Mouse (Mus musculus): ENCODE results near the gene Cd72. TPM values are rescaled to one million over a fixed set of nuclear protein-coding genes. Genes with fewer than 3 reads are reported as not detected.

The Cd72 gene
- polyA plus RNA-seq, 1 experiment from 2014 or later, result 3.7 TPM

DNA sequence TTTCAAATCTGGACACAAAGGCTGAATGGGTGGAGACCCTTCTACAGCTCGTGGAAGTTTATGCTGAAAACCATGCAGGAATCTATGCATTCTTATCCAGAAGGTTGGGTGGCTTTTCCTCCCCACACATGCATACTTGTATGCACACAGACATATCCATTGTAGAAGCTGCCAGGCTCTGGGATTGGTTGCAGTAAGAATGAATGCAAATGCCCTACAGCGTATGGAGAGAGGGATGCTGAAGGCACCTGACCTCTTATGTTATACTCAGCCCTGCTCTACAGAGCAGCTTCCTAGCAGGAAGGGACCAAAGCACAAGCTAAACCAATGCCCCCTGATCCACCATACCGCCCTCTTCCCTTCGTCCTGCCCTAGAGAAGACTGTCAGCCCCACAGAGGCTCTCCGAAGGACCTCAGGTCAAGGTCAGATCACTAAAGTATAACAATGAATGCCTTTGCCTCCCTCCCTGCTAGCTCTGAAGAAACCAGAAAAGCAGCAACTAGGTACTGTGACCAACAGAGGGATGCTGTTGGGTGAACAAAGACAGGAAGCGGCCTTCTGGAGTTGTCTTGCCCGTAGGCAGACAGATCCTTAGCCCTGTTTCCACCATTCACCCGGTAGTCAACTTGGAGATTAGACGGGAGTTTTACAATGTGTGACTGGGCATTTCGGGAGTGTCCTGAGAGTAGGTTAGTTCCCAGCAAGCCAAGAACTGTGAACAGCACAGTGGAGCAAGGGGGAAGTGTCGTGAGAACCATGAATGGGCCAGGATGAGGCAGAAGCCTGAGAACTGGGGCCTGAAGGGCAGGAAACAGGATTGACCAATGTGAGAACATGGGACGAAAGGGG lies 47.1 kb downstream of the Cd72 start:
- Histone ChIP-seq H3K4me2 (peak overlapping the region; percentile 81), H3K27ac (replicated peaks) (peak overlapping the region; percentile 97), H3K4me3 (peak overlapping the region; percentile 64), H3K9me3 (no peaks in the 10 kb centered on the region), H3K9ac (peak overlapping the region; percentile 92), H3K27me3 (no peaks in the 10 kb centered on the region), H3K4me1 (replicated peaks) (peaks cover 50% of the 10 kb centered on the region), H3K36me3 (peaks cover 4% of the 10 kb centered on the region)
- ATAC-seq (ENCODE audit: low read depth), result peak; percentile 66
- 59% methylated on average over 12 of the region's 12 CpGs for WGBS

DNA sequence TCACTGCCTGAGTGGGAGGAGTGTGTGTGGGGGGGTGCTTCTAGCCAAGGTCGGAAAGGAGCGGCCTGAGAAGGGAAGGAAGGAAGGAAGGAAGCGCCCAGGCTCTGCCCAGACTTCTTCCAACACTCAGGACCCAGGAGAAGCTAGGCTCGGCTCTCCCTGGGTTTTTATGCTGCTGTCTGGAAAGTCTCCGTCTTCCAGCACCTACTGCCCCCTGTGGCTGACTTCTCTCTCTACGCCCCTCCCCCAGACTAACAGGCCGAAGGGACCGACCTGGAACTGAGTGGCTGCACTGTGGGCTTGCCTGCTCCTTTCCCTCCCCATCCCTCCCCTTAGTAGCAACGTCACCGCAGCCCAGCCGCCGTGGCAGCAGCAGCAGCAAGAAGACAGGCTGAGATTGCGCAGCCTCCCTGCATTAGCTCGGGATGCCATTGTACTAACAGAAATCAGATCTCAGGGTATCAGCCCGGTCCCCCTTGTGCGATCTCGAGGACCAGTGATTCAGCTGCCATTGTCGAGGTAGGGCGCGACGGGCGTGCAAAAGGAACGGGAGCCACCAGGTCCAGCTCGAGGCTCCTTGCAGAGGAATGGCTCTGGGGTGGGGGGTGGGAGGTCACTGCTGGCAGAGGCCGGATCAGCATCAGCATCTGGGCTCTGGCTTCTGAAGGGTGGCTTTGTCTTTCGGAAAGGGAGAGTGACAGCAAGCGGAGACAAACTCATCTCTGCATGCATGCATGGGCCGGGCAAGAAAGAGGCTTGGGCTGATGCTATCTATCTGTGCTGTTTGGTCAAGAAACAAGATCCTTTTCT lies 48.1 kb downstream of the Cd72 start:
- Histone ChIP-seq H3K4me3 (peak overlapping the region; percentile 64), H3K27me3 (no peaks in the 10 kb centered on the region), H3K9me3 (no peaks in the 10 kb centered on the region), H3K4me2 (peak overlapping the region; percentile 81), H3K9ac (peak overlapping the region; percentile 92), H3K4me1 (replicated peaks) (peaks cover 57% of the 10 kb centered on the region), H3K27ac (replicated peaks) (peak overlapping the region; percentile 97), H3K36me3 (peaks cover 2% of the 10 kb centered on the region)
- peak; percentile 97 for ATAC-seq (ENCODE audit: low read depth)
- WGBS, result 2% methylated on average over 28 of the region's 28 CpGs

DNA sequence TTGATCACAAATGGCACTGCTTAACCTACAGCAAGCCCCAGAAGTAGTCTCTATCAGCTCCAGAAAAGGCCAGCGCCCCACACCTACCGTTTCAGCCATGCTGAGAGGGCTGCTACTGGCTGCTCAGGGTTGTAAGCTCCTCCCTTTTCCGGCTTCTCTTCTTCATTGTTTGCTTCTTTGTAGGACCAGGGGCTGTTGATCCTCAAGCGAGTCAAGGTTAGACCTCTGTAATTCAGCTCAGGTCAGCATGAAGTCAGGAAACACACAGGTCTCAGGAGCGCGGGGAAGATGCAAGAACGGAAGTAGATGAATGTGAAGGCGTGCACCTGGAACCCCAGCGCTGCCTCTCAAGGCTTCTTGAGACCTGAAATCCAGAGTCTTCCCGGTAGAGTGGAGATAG lies 49.7 kb downstream of the Cd72 start:
- H3K36me3 ChIP-seq, result no peaks in the 10 kb centered on the region; the same call in 1 of the 2 replicates
- H3K4me3 ChIP-seq, result no peak overlapping the region
- peaks cover 59% of the 10 kb centered on the region for H3K4me1 ChIP-seq (replicated peaks)
- H3K9ac ChIP-seq, result no peak overlapping the region
- H3K4me2 ChIP-seq, result no peak overlapping the region
- WGBS, result 89% methylated on average over 10 of the region's 10 CpGs
- H3K9me3 ChIP-seq, result no peaks in the 10 kb centered on the region
- no peaks in the 10 kb centered on the region for H3K27me3 ChIP-seq
- no peak overlapping the region for H3K27ac ChIP-seq (replicated peaks)
- ATAC-seq (ENCODE audit: low read depth), result no peak

DNA sequence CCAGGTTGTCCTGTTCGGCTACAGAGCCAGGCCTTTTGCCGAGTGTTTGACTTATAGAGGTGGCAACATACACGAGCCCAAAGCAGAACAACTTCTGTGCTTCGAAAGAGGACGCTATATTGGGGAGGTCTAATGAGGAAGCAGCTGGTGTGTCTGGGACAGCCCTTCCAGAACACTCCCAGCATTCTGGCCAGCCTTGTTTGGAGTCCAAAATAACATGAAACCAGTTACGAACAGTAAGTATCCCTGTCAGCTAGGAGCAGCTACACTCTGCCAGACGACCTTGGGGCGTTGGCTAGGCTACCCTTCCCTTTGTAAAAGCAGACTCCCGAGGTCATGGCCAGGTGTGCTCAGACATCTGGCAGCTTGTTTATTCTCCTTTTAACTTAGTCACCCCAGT lies 52.2 kb downstream of the Cd72 start:
- H3K27ac ChIP-seq (replicated peaks), result no peak overlapping the region
- H3K4me2 ChIP-seq, result no peak overlapping the region
- no peak overlapping the region for H3K4me3 ChIP-seq
- no peaks in the 10 kb centered on the region for H3K9me3 ChIP-seq
- ATAC-seq (ENCODE audit: low read depth), result no peak
- H3K4me1 ChIP-seq (replicated peaks), result peaks cover 61% of the 10 kb centered on the region
- H3K27me3 ChIP-seq, result no peaks in the 10 kb centered on the region
- H3K9ac ChIP-seq, result no peak overlapping the region
- 84% methylated on average over 9 of the region's 9 CpGs for WGBS
- H3K36me3 ChIP-seq, result no peaks in the 10 kb centered on the region; the same call in 1 of the 2 replicates

DNA sequence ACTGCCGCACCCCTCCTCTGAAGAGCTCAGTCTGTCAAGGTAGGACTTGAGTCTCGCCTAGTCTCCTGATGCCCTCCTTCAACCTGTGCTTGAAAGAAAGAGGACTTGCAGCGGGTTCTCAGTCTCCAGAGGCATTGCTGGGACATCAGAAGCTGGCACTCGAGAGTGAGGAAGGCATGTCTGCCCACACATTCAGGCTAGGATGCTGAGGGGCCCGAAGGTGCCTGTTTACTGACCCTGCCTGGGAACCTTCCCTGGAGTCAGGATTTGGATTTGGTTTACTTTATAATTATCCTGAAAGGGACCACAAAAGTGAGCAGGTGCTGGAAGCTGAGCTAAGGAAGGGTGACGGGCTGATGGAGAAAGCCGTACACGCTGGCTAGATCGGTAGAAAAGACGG lies 52.9 kb downstream of the Cd72 start:
- H3K36me3 ChIP-seq, result no peaks in the 10 kb centered on the region; the same call in 1 of the 2 replicates
- H3K4me3 ChIP-seq, result no peak overlapping the region
- no peak for ATAC-seq (ENCODE audit: low read depth)
- 88% methylated on average over 10 of the region's 10 CpGs for WGBS
- no peak overlapping the region for H3K27ac ChIP-seq (replicated peaks)
- no peaks in the 10 kb centered on the region for H3K27me3 ChIP-seq
- no peak overlapping the region for H3K4me2 ChIP-seq
- peaks cover 59% of the 10 kb centered on the region for H3K4me1 ChIP-seq (replicated peaks)
- no peak overlapping the region for H3K9ac ChIP-seq
- no peaks in the 10 kb centered on the region for H3K9me3 ChIP-seq

DNA sequence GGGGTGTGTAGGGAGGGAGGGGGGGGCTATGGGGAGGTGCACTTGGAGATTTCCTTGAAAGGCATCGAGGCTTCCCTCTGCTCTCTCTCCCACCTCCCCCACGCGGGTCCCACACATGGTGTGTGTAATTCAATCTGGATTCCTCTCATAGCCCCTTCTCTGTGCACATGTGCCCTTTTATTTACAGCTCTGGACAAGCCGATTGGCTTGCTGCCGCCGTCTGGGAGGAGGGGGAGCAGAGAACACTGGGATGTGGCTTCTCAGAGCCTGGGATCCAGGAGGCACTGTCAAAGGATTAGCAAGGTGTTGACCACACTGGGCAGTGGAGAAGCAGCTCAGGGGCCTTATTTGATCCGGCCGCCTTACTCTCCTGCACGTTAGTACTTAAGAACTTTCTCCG lies 53.5 kb downstream of the Cd72 start:
- WGBS, result 35% methylated on average over 10 of the region's 10 CpGs
- no peak overlapping the region for H3K4me3 ChIP-seq
- no peak overlapping the region for H3K4me2 ChIP-seq
- no peaks in the 10 kb centered on the region for H3K9me3 ChIP-seq
- H3K9ac ChIP-seq, result no peak overlapping the region
- no peaks in the 10 kb centered on the region for H3K27me3 ChIP-seq
- H3K4me1 ChIP-seq (replicated peaks), result peaks cover 56% of the 10 kb centered on the region
- H3K27ac ChIP-seq (replicated peaks), result no peak overlapping the region
- ATAC-seq (ENCODE audit: low read depth), result no peak
- H3K36me3 ChIP-seq, result no peaks in the 10 kb centered on the region; the same call in 1 of the 2 replicates

DNA sequence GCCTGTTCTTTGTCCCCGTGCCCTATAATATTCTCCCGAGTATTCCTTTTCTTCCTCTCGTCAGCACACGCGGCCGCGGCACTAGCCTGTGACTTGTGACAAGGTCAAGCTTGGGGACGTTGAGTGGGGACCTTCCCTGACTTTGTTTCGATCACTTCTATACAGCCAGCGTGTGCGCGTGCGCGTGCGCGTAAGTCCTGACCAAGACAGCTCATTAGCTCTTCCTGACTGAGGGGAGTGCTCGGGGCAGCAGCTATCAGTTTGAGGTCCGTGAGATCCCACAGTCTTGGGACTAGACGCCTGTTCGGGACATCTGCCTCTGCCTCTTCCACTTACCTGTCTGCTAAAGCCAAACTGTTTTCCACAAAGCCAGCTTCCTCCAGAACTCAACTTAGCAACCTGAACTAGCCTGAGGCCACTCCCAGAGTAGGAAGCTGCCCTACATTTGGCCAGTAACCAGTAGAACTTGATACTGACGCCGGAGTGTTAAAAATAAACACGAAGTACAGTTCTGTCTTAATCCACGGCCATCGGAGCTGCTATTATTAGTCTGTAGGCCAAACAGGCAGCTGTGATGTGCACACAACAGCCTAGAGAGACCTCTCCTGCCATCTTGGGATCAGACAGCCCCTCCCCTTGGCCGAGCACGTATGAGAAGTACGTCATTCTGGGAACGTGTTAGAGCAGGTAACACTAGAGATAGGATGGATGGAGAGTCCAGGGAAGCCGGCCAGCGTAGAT lies 54.9 kb downstream of the Cd72 start:
- H3K9ac ChIP-seq, result no peak overlapping the region
- no peak overlapping the region for H3K4me3 ChIP-seq
- peak overlapping the region; percentile 38 for H3K27ac ChIP-seq (replicated peaks)
- 82% methylated on average over 31 of the region's 31 CpGs for WGBS
- H3K4me1 ChIP-seq (replicated peaks), result peaks cover 51% of the 10 kb centered on the region
- no peaks in the 10 kb centered on the region; the same call in 1 of the 2 replicates for H3K36me3 ChIP-seq
- H3K9me3 ChIP-seq, result no peaks in the 10 kb centered on the region
- no peak for ATAC-seq (ENCODE audit: low read depth)
- H3K4me2 ChIP-seq, result peak overlapping the region; percentile 14; the same call in 1 of the 2 replicates
- H3K27me3 ChIP-seq, result no peaks in the 10 kb centered on the region

DNA sequence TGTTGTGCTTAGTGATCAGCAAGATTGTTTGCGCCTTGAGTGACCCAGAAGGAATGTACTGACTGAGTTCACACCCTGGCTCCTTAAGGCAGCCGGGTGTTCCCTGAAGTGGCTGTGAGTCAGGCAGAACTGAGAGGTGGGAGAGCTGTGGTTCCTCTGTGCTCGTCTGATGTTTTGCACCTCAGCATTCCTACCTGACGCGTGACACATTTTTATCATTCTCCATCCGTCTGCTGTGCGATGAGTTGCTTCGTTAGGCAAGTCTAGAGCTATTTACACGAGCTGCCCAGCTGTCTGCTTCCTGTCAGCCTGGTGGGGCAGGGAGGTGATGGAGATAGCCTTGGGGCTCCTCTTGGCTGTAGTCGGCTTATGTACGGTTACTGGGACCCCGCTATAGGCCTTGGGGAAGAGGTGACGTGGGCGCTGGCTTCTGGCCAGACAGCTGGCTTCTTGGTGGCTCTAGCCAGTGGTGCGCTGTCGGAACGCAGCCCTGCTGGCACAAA lies 55.5 kb downstream of the Cd72 start:
- H3K9ac ChIP-seq, result peak overlapping the region; percentile 50; the same call in 1 of the 2 replicates
- 0 out of 2 replicates have a peak, but pooled peaks have one; percentile 29 for ATAC-seq (ENCODE audit: low read depth)

DNA sequence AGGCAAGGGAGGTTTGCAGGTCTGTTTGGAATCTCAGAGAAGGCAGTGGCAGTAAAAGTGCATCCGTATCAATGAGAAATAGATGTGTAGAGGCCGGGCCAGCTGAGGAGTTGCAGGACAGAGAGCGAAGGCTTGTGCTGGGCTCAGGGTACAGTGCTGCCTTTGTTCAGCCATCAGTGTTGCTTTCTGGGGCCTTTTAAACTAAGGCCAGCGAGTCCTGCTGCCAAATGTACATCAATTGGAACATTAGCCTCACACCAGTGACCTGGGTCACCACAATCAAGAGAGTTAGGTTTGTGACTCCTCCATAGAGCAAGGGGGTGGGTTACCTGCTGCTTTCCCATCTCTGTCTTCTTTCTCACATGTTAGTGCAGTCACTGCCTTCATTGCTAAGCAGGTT lies 56.4 kb downstream of the Cd72 start:
- no peak for ATAC-seq (ENCODE audit: low read depth)
- Histone ChIP-seq H3K4me1 (replicated peaks) (peaks cover 58% of the 10 kb centered on the region), H3K9ac (no peak overlapping the region), H3K9me3 (no peaks in the 10 kb centered on the region), H3K27ac (replicated peaks) (peak overlapping the region; percentile 52; the same call in 1 of the 2 replicates), H3K4me3 (no peak overlapping the region), H3K4me2 (no peak overlapping the region), H3K36me3 (no peaks in the 10 kb centered on the region; the same call in 1 of the 2 replicates), H3K27me3 (no peaks in the 10 kb centered on the region)
- 53% methylated on average over 4 of the region's 4 CpGs for WGBS

More for the DNA sequence above, 55.5 kb downstream of the Cd72 start:
- Histone ChIP-seq H3K9me3 (no peaks in the 10 kb centered on the region), H3K4me1 (replicated peaks) (peaks cover 57% of the 10 kb centered on the region), H3K27me3 (no peaks in the 10 kb centered on the region), H3K27ac (replicated peaks) (peak overlapping the region; percentile 38), H3K4me2 (peak overlapping the region; percentile 14; the same call in 1 of the 2 replicates), H3K36me3 (no peaks in the 10 kb centered on the region; the same call in 1 of the 2 replicates), H3K4me3 (no peak overlapping the region)
- WGBS, result 55% methylated on average over 17 of the region's 17 CpGs

Measured in neural tube, embryonic 13.5 days (tissue).